ENCODE assay signal across 15 mouse cellular contexts in the genomic region with DNA sequence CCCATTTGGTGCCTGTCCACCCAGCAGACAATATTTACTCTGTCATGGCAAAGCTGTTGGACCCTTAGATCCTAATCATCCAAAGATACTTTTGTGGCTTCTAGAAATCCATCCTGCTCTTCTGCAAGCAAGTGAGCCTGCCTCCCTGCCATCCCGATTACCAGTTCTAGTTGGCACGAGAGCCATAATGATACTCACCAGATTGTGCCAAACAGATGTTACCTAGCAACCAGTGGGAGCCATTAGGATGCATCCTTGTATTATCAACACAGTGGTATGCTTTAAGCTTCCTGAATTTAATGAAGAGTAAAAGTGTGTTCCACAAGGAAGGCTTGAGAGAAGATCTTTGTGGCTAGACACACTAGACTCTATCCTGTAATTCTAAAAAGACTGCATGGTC.
"Had no signal": no experiment of that assay in that cellular context is flagged by ENCODE, and none has a peak within 500 bp of the region (broad histone marks: within the 10 kb centered on the region; RNA-seq: fewer than 3 reads in every experiment).

No protein-coding gene starts in this region.

- H3K4me3 ChIP-seq: kidney, embryonic 15.5 days; limb, embryonic 12.5 days; limb, embryonic 15.5 days; midbrain, embryonic 12.5 days had no signal

- H3K36me3 ChIP-seq: kidney, embryonic 15.5 days; limb, embryonic 12.5 days; limb, embryonic 15.5 days; midbrain, embryonic 12.5 days had no signal

- H3K4me2 ChIP-seq: kidney, embryonic 15.5 days; limb, embryonic 12.5 days; limb, embryonic 15.5 days; liver, embryonic 11.5 days; lung, embryonic 14.5 days; midbrain, embryonic 12.5 days had no signal

- H3K4me1 ChIP-seq: limb, embryonic 12.5 days; limb, embryonic 15.5 days; midbrain, embryonic 12.5 days had no signal

- ATAC-seq: intestine, postnatal 0 days; liver, postnatal 0 days; lung, postnatal 0 days; midbrain, embryonic 16.5 days had no signal

- DNase-seq: kidney, adult 2 months; liver, postnatal 0 days; lung, embryonic 14.5 days; thymus, adult 18-20 months; thymus, postnatal 36 days had no signal

- H3K27ac ChIP-seq: kidney, embryonic 15.5 days; limb, embryonic 12.5 days; limb, embryonic 15.5 days; liver, embryonic 14.5 days; macrophage; midbrain, embryonic 12.5 days had no signal

- H3K9me3 ChIP-seq: kidney, embryonic 15.5 days; limb, embryonic 12.5 days; limb, embryonic 15.5 days; midbrain, embryonic 12.5 days had no signal

- H3K27me3 ChIP-seq: kidney, embryonic 15.5 days; limb, embryonic 12.5 days; limb, embryonic 15.5 days; midbrain, embryonic 12.5 days had no signal

- H3K9ac ChIP-seq: kidney, embryonic 15.5 days; limb, embryonic 12.5 days; limb, embryonic 15.5 days; liver, embryonic 14.5 days; liver, postnatal 0 days; lung, embryonic 14.5 days; midbrain, embryonic 12.5 days had no signal
